Mouse (Mus musculus): ENCODE data around the gene Fggy.

DNA sequence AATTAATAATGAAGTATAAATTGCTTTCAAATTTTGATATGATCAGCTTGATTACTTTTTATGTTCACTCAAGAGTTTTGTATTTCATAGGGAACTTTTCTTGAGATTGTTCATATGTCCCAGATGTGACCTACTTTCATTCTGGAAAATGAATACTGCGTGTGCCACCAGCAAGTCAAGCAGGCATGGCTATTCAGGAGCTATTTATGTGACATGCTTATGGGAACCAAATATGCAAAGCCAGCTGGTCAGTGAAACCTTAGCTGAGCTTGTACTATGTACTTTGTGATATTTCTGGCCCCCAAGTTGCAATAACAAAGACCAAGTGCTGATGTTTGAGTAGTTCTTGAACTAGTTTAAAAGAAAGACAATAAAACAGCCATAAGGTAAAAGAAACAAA, 390.6 kb downstream of the Fggy start:
- TF ChIP-seq POLR2A (IDR thresholded peaks at IDR 0.05; ENCODE audit: borderline replicate concordance, low read depth, low read length) (no peak), CTCF (IDR thresholded peaks at IDR 0.05; ENCODE audit: low read depth, low read length) (no peak)
